Mouse (Mus musculus) activated CD4-positive, CD25-positive, alpha-beta regulatory T cell (primary cell): ENCODE results near the gene Rps27l. TPM values are rescaled to one million over a fixed set of nuclear protein-coding genes. Genes with fewer than 3 reads are reported as not detected.

Source experiments
- polyA plus RNA-seq, 2 experiments: library from polyadenylated mRNA; unstranded; fragments of 100-300 nt; shearing (Covaris generic); gene quantifications; one replicate each; pipeline ENCODE4 v1.2.1; 2017

Rps27l gene
- polyA plus RNA-seq, result 100 to 1,000 TPM; 223 to 262 TPM

DNA sequence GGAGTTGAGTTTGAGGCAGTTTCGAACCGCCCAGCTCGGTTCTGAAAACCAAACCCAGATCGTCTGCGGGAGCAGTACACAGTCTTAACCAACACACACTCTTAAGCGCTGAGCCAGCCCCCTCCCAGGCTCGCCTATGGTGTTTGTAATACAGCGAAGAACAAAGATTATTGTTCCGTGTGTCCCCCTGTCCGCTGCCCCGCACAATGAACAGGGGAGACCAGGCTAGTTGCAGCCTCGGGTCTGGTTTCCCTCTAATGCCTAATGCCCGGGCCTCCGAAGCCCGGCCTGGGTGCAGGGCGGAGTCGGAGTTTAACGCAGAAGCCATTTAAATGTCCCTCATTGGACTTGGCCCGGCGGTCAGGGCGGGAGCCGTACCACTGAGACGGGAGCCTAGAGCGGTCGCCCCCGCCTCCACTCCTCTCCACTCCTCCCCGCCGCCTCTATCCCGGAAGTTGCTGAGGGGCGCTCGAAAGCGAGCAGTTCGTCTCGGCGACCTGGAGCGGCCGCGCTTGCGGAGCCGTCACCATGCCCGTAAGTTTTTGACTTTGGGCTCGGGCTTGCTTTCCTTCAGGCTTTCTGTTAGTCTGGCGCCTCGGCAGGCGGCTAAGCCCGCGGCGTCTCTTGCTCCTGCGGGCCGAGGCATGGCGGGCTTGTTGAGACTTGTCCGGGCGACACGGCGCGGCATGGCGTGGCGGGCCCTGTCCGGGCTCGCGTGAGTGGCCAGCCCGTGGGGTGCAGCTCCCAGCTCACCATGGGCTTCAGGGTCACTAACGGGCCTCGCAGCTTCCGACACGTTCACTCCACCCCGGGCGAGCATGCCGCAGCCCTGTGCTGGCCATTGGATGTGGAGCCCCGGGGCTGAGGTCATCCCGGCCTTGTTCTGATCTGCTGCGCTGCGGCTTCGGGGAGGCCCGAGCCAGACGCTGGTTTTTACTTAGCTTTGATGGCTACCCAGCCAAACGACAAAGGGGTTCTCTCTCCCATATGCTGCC is at the start of gene Rps27l:
TSS of gene Rps27l (plus strand) at position 440 of the 995 bp plus-strand sequence.

DNA sequence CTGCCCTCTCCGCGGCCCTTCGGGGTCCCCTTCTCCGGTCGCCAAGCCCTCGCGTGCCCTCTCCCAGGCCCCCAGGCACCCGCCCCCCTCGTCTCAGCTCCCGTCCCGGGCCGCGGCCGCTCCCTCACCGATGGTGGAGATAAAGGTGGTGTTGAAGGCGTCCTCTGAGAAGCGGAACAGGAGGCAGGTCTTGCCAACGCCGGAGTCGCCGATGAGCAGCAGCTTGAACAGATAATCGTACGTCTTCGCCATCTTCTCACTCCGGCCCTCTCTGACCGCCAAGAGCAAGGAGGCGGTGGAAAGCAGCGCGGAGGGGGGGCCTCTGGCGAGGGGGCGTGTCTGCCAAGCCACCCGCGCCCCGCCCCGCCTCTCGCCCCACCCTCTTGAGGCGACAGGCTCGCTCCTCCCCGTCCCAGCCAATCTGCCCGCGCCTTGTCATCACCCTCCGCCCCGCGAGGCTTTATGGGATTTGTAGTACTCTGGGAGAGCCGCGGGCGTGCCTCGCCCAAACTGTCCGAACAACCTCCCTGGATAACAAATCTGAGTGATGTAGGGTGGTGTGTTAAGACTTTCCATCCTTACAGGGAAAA is 26.4 kb upstream of the Rps27l start, which contains the start of gene Rab8b:
TSS of gene Rab8b (minus strand) at position 306 of the 590 bp plus-strand sequence.

DNA sequence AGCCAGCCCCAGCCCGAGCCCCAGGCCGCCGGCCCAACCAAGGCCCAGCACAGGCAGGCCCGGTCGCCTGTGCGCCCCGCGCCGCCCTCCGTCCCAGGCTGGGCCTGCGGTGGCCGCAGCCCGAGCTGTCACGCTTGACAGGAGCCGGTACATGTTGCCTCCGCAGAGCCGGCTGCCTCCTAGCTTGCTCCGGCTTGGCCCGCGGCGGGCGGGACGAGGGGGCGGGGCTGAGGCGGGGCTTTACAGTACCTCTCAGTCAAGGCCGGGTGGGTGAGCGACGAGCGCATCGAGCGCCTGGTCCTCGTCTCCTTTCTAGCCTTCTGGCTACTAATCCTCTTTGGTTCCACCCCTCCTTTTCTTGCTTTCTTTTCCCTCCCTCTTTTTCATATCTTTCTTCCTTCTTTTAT is 29.4 kb downstream of the Rps27l start, which contains the start of gene Lactb:
TSS of gene Lactb (minus strand) at position 246 of the 407 bp plus-strand sequence.

Other genes with a start within 250 kb of the Rps27l start
- 1 to 10 TPM; 2.8 to 4.1 TPM for gene Car12, start 232.4 kb upstream of the Rps27l start, polyA plus RNA-seq
- gene Aph1b, start 150.6 kb upstream of the Rps27l start, polyA plus RNA-seq, result 1 to 10 TPM in 1 of 2 experiments, under 1 TPM in 1; 0.57 to 1.4 TPM
- gene Gm10647, start 149.0 kb upstream of the Rps27l start, polyA plus RNA-seq, result under 1 TPM in 1 of 2 experiments, not detected in 1; 0.17 TPM
- under 1 TPM in 1 of 2 experiments, not detected in 1; 0.24 TPM for gene Aph1c, start 111.4 kb upstream of the Rps27l start, polyA plus RNA-seq
- 100 to 1,000 TPM in 1 of 2 experiments, 10 to 100 TPM in 1; 98.5 to 163 TPM for gene Rab8b, start 26.4 kb upstream of the Rps27l start, polyA plus RNA-seq
- 10 to 100 TPM; 26.4 to 27.2 TPM for gene Lactb, start 29.4 kb downstream of the Rps27l start, polyA plus RNA-seq
- 10 to 100 TPM; 45.0 to 45.3 TPM for gene Tpm1, start 103.3 kb downstream of the Rps27l start, polyA plus RNA-seq